Mouse (Mus musculus) CD8-positive naive resting alpha-beta T cell, adult 2 months (primary cell): Measurements from ENCODE around the gene Irgm2.
"Not testable (repeated sequence)": the region's sequence is repeated elsewhere in the genome, so short reads cannot be mapped to it uniquely, and the experiment has no call there.

ENCODE experiments used
- DNase-seq, 2 experiments: peaks; one replicate each; pipeline ENCODE4 v3.0.0; 2022; ENCODE audit warnings: low read depth in 2 of 2, low spot score in 2 of 2

Irgm2 gene

DNA sequence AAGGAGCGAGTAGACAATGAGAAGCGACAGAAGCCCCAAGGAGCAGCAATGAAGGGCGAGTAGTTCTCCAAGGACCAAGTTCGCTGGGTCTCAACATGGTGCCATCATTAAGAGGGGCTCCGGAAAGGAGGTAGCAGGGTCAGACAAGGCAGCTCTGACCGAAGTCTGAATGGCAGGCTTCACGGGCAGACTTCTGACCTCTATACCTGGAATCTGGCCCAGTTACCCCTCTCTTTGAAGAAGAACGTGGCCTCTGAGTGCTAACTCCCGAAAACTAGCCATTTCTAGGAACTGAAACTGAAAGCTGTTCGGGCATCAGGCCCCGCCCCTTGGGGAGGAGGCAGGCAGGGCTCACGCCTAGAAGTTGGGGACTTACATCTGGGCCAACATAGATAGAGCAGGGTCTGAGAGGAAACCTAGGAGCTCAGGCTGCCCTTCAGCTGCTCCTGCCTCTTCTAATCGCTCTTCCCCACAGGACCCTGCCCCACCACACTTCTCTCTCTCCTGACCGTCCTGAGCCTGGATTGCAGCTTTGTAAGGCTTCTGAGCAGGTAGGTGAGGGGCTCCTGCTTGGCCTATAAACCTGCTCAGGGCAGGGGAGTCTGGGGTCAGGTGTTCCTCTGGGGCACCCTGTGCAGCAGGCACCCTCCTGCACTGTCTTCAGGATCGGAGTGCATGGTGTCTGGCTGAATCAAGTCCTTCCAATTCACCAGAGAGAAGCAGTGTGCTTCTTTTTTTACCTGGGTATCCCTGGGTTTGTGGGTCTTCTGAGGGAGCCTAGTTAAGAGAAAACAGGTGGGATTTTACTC lies at the start of gene Irgm2, which contains the start of gene Igtp:
Gene Irgm2 (plus strand): TSS at position 390 of the 809 bp plus-strand sequence.
Gene Igtp (plus strand): TSS at position 328 of the 809 bp plus-strand sequence.
- DNase-seq = peak; percentile 70 to 84

DNA sequence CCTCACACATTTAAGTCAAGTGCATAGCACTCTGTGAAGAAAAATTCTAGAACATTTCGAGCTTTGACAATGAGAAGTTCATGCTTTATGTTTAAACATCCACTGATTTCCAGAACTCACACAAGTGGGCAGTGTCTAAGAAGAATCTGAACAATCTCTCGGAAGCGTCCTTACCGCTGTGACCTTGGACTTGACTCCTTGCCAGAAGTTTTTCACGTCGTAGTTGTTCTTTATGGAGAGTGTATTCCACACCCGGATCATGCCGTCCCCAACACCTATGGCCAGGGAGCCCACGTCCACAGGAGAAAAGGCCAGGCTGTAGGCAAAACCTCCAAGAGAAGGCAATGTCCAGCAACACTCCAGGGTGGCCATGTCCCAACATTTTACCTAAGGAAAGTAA lies 44.0 kb upstream of the Irgm2 start:
- no peak for DNase-seq

DNA sequence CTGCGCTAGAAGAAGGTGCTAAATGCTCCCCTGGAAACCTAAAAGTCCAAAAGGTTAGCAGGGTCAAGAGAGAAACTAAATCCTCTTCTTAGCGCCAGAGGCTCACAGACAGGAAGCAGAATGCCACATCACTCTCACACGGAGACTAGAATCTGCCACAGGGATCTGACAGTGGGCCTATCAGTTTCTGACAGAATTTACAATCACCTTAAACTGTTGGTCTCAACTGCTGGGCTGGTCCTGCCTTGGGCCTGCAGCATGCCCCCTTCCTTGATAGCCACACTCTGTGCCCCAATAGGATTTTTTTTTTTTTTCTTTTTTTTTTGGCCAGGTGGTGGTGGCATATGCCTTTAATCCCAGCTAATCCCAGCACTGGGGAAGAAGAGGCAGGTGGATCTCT lies 42.5 kb upstream of the Irgm2 start:
- DNase-seq = no peak

DNA sequence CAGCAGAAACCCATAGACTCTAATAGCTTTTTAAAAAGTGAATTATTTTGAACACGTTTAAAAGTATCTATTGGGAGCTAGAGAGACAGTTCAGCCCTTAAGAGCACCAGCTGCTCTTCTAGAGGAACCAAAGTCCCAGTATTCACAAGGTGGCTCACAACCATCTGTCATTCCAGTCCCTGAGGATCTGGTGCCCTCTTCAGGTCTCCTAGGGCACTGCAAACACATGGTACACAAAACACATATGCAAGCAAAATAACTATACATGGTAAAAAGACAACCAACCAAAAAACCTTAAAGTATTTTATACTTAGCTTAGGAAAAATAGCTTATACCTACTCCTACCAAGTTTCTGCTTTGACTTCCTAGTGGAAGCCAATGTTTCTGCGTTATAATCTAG lies 34.3 kb upstream of the Irgm2 start:
- no peak for DNase-seq

DNA sequence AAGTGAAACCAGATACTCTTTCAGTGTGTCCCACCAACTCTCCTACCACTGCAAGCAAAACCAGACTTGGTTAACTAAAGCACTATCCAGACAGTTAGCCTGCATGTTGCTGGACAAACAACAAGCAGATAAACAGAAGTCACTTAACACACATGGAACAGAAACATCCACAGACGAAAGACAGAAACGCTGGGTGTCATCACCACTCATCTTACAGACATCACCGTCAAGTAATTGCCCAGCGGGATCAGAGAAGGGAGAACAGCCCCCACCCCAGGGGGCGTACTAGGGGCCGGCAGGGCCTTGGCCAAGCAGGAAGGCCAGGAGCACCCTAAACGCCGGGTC lies 31.6 kb upstream of the Irgm2 start:
- no peak for DNase-seq

DNA sequence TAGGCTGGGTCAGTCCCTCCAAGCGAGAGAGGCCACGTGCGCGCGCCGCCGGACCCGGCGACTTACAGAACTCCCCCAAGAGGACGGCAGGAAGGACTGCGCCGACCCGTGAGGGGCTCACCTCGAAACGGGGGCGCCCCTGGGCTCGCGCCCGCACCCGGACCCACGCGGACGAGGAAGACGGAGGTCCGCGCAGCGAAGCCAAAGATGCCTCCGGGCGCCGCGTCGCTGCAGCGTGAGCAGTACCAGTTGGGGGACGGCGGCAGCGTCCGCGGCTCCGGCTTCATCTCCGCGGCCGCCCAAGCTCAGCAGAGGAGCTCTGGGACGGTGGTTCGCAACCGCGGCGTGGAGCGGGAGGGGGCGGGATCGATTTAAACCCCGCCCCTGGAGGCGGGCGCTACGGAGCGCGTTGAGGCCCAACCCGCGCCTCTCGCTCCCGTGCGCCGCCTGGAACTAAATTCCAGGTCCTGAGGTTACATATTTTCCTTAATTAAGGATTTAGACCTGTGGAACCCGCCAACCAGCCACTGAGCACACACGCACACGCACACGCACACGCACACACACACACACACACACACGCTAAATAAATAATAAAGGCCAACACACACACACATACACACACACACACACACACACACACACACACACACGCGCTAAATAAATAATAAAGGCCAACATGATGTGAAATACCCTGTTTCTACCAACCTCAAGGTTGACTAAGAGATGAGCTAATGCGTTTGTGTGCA lies 31.1 kb upstream of the Irgm2 start, which contains the start of gene Gemin5:
Gene Gemin5 (minus strand): TSS at position 373 of the 749 bp plus-strand sequence.
- DNase-seq = peak; percentile 73 to 79

DNA sequence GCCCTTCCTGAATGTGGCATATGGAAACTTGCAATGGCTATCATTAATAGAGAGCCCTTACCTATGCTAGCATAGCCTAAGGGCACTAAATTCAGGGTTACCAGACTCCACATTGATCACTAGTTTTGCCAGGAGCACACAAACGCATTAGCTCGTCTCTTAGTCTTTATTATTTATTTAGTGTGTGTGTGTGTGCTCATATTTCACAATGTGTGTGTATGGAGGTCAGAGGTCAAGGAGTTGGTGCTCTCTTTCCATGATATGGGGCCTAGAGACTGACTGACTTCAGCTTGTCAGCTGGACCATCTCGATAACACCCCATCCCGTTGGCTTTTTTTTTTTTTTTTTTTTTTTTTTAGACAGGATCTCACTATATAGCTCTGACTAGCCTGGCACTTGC lies 29.8 kb upstream of the Irgm2 start:
- DNase-seq = no peak

DNA sequence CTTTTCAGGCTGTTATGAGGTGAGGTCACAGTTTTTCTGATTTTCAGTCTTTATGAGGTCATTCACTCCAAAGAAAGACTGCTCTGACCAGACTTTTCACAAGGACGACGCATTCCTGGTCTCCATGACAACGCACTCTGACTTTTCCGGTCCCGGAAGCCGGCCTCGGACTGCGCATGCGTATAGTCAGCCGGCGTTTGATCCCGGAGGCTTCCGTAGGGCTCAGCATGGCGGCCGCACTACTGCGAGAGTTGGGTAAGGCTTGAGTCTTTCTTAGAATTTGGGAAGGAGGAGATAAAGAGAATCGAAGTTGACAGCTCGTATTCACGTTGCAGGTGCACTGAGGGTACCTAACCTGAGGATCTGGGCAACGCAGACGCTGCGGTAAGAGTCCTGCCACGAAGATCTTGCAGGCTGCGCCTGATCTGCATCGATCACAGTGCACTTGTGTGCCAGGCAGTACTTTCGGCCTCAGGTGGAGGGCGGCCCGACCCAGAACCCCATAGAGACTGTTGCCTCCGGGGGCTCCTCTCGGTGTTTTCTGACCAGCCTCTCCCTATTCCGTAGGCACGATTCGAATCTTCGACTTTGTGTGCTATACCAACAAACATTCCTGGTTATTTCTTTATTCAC lies 27.8 kb upstream of the Irgm2 start, which contains the start of gene Mrpl22:
Gene Mrpl22 (plus strand): TSS at position 203 of the 633 bp plus-strand sequence.
- peak; percentile 87 to 89 for DNase-seq

DNA sequence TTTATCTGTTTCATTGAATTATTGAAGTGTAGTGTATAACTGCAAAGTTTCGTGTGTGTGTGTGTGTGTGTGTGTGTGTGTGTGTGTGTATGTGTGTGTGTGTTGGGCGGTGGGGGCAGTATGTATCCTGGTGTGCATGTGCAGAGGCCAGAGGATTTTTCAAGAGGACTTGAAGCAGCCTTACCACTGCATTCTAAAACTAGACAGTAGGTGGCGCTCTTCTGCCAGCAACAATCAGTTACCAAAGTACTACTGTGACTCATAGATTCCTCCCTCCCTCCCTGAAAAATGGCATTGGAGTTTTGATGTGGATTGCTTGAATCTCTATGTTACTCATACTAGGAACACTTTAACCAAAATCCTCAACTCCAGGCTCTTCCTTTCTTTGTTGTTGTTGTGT lies 19.9 kb upstream of the Irgm2 start:
- DNase-seq = peak; percentile 73 to 80

DNA sequence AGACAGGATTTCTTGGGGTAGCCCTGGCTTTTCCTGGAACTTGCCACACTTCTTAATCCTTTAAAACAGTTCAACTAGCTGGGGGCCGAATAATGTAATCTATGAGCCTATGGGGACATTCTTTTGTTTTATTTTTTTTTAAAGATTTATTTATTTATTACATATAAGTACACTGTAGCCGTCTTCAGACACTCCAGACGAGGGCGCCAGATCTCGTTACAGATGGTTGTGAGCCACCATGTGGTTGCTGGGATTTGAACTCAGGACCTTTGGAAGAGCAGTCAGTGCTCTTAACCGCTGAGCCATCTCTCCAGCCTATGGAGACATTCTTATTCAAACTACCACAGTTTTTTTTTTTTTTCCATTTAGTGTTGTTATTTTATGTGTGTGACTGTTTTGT lies 19.4 kb upstream of the Irgm2 start:
- not testable (repeated sequence) for DNase-seq

DNA sequence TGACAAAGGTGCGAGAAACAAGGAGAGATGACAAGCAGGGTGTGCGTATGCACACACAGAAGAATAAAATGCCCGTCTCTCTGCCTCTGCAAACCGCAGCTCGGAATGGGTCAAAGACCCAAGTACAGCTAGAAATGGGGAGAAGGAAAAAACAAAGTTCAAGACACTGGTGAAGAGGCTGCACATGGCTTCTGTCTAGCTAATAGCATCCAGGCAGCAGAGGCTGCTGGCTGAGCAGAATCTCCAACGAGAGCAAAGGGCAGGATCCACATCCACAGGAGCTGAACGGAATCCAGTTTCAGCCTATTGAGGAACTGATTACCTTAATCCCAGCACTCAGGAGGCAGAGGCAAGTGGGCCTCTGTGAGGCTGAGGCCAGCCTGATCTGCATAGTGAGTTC lies 18.7 kb upstream of the Irgm2 start:
- DNase-seq = no peak

DNA sequence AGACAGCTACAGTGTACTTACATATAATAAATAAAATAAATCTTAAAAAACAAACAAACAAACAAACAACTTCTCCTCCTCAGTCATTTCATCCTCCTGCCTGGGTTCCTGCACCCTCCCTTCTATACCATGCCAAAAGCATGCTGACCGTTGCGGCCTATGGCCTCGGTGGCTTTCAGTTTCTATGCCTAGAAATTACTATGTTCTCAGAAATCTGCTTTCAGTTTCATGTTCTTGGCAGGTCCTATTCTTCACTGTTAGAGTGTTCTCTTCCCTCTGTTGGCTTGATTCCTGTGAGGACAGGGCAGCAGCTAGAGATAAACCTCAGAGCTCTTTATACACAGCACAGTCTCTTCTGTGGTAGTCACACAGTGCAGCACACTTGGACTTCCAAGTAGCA lies 15.8 kb upstream of the Irgm2 start:
- no peak for DNase-seq

DNA sequence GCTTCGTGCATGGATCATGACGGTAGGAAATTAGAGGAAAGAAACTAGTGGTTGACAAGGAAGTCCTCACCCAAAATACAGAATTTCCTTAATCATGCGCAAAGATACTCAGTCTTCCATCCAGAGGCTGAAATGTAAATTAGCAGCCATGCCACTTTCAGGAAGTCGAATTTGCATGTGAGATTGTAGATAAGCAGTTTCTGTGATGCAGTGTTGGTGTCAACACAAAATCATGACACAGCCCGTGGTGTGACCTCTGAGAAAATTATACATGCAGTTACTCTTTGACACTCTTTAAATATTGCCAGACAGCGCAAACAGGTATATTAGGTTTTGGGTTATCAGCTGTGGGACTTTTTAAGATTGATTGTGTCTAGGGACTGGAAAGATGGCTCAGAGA lies 9.7 kb upstream of the Irgm2 start:
- DNase-seq = no peak

DNA sequence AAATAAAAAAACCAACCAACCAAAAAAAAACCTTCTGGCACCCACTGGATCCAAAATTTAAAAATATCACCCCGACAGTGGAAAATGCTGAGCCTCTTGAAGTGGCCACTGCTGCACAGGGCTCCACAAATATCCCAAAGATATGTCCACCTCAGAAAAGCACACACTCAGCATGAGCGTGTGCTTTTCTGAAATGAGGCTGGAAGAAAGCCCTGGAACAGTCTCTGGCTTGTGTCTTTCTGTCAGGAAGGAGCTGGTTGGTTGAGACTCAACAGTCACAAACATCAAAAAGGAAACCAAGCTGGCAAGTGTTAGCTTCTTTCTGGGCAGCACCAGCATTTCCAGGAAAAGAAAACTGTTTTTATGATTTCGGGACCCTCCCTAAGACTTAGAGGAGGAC lies 6.1 kb upstream of the Irgm2 start:
- DNase-seq = no peak

DNA sequence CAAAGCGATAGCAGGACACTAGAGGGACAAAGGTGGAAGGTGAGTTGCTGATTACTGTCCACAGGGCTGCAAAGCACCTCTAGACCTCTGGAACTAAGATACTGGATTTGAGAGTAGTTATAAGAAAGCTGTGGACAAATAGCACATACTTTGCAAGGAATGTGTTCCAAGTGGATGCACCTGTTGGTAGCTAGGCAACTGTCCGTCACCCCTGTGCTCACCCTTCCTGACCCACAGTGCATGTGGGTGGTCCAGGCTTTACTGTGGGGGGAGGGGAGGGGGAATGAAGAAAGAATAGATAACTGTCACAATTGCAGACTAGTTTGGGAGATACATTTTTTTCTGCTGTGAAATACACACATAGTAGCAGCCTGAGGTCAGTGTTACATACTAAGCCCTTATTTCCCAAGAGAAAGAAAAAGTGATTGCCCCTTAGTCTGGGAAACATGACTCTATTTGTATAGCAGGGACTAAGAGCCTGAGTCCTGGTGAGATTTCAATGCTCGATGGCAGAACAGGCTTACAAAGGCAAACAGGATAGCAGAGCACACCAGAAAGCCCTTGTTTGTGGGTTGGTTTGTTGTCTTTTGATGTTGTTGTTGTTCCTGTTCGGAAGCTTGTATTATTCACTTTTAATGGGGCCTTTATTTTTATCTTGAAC lies 5.4 kb upstream of the Irgm2 start:
- no peak for DNase-seq

DNA sequence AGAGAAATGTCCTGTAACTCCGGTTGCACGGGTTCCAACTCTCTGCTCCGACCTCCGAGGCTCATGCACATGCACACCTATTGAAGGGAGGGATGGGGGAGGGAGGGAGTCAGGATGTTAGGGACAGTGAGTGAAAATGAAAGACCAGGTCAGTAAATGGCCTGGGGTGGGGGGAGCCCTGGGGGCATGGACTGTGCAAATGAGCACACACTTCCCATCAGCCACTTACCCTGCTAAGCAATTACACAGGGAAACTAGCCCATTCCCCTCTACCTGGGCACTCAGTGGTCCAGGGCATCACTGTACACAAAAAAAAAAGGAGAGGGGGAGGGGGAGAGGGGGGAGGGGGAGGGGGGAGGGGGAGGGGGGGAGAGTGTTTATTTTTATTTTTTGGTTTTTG lies 755 bp upstream of the Irgm2 start:
- DNase-seq = no peak

DNA sequence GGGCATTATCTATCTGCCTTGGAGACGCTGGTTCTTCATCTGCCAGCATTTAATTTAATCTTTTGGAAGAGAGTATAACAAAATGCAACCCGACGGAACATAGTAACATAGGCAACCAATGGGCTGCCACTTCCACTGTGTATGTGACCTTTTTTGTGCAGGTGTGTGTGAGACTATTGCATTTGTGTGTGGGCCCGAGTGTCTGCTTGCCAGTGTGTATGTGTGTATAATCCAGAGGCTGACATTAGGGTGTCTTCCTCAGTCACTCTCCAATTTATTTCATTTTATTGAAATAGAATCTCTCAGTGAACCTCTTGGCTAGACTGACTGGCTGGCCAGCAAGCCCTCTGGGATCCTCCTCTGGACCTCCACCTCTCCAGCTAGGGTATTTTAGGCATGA lies 808 bp downstream of the Irgm2 start:
- DNase-seq = no peak

DNA sequence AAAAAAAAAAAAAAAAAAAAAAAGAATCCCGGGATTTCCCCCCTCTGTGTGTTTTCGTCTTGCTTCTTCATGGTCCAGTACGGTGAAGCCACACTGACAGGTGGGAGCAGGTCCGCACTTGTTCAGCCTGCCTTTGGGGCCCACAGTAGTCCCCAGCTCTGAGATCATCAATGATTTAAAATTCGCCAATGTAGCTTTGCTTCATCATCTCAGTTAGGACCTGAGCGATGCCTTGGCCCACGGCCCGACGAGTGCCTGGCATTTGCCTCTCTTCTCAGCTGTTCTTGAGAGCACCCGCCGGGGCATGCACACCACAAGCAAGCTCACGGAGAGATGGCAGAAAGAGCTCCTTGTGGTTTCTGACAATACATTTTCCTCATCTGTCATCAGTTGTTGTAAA lies 1.6 kb downstream of the Irgm2 start:
- DNase-seq = peak in 1 of 2 experiments; percentile 35

DNA sequence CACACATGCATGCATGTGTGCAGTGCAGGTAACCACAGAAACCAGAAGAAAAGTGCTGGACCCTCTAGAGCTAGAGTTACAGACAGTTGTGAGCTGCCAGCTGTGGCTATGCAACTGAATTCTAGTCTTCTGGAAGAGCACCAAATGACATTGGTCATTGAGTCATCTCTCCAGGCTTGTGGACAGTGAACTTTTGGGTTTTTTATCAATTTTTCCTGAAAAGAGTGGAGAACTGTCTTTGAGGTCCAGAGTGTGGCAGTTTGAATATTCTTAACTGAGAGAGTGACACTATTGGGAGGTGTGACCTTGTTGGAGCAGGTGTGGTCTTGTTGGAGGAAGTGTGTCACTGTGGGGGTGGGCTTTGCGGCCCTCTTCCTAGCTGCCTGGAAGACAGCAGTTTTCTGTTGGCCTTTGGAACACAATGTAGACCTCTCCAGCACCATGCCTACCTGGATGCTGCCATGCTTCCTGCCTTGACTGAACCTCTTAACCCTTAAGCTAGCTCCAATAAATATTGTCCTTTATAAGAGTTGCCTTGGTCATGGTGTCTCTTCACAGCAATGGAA lies 11.0 kb downstream of the Irgm2 start:
- no peak for DNase-seq

DNA sequence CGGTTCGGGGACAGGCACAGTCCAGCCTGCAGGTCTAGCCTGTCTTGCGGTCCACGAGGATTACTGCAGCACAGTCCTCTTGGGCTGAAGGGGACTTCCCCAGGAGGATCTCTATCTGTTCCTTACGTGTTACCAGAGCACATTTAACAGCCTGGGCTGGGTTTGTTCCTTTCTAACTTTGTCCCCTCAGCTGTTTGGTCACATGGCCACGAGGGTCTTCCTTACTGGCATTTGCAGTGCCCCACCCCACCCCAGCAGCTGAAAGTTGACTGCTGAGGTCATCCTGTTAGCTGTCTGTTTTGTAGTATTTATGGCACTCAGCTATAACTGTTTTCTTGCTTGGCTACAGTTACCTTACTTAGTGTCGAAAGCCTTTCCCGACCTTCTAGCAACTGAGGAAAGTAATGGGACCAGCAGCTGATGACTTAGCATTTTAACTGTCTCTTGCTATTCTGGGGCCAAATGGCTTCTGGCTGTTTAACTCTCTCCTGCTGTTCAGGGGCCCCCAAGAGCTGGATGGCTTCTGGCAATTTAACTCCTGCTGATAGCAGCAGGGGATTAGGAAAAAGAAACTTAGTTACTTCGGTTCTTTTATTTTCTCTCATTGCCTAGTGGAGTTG lies 11.8 kb downstream of the Irgm2 start:
- DNase-seq = no peak

DNA sequence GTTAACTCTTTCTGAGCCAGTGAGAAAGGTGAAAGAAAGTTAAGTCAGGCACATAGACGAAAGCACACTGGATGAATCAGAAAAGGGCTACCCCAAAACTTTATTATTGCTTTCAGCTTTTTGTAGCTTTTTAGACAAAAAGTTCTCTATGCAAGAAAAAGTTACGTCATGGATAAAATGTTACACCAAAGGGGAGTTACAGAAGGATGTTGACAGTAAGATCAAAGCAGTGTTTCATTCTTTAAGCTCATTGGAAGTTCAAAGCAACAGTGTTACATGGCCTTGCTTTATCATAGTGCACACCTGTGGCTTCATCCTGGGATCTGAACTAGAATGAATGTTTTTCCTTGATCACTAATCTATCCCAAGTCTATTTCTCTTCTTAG lies 12.3 kb downstream of the Irgm2 start:
- no peak for DNase-seq
